Mouse (Mus musculus): Measurements from ENCODE around the gene Gm11084. TPM values are rescaled to one million over a fixed set of nuclear protein-coding genes. Genes with fewer than 3 reads are reported as not detected.
A peak's percentile ranks its signal among the peaks of the same experiment; 100 is the strongest.
"Not testable (repeated sequence)": the region's sequence is repeated elsewhere in the genome, so short reads cannot be mapped to it uniquely, and the experiment has no call there.

The Gm11084 gene
- polyA plus RNA-seq, 1 experiment from 2014 or later, result not detected

DNA sequence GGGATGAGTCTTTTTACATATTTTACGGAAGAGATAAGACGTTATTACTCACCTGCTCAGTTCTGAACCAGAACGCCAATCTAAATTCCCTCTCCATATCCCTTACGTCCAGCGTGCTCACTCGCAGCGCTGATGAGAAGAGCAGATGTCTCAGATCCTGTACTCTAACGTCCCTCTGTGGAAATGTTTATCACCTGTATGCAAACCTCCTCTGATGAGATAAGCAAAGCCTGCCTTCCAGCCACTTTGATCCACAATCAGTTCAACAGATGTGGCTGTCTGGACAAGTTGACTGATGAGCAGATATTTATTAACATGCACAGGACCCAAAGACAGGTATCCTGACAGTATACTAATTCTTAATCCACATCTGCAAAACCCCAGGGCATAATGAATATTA lies 13.7 kb upstream of the Gm11084 start:
- Histone ChIP-seq H3K4me1 (ENCODE audit: control insufficient read depth, insufficient read depth, low read length) (peaks cover 24% of the 10 kb centered on the region), H3K27me3 (replicated peaks; ENCODE audit: control insufficient read depth, insufficient read depth, low read length) (no peaks in the 10 kb centered on the region), H3K9ac (ENCODE audit: low read length) (no peak overlapping the region), H3K9me3 (replicated peaks; ENCODE audit: control insufficient read depth, low read length) (no peaks in the 10 kb centered on the region), H3K4me3 (ENCODE audit: low read depth, low read length) (no peak overlapping the region), H3K4me2 (ENCODE audit: low read length) (no peak overlapping the region), H3K27ac (ENCODE audit: low read depth, low read length) (no peak overlapping the region), H3K36me3 (ENCODE audit: control insufficient read depth, insufficient read depth, low read length) (no peaks in the 10 kb centered on the region)
- WGBS, result 88% methylated on average over 8 of the region's 8 CpGs
- no peak for DNase-seq (ENCODE audit: low spot score)
- no peak for ATAC-seq

GRCm38 (mm10) chr2:72997586-72997985 lies 11.1 kb upstream of the Gm11084 start:
- 91% methylated on average over 4 of the region's 4 CpGs for WGBS

DNA sequence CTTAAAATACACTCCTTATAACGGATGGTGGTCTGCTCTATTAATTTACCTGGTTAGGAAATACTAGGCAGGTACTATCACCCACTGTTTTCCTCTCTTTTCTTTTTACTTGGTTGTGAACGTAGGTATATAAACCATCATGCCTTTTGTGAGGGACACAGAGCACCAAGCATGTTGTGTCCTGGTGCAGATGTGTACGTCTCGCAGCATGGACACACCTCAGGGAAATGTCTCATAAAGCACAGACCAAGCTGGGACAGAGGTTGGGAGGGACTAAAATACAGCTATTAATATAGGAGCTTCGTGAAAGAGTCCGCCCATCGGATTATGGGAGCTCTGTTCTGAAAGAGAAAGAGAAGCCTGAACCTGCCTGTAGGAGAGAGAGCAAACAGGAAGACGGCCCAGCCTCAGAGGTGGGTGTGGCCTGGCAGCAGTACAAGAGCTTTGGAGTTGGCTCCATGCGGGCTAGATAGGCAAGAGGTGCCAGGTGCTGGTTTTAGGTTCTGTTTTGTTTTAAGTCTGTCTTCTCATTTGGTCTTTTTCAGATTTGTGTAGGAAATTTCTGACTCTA lies 10.4 kb upstream of the Gm11084 start:
- no peak overlapping the region for H3K9ac ChIP-seq (ENCODE audit: low read length)
- H3K36me3 ChIP-seq (ENCODE audit: control insufficient read depth, insufficient read depth, low read length), result no peaks in the 10 kb centered on the region
- H3K4me3 ChIP-seq (ENCODE audit: low read depth, low read length), result no peak overlapping the region
- DNase-seq (ENCODE audit: low spot score) (peak; percentile 58), ATAC-seq (no peak)
- H3K27me3 ChIP-seq (replicated peaks; ENCODE audit: control insufficient read depth, insufficient read depth, low read length), result no peaks in the 10 kb centered on the region
- 61% methylated on average over 9 of the region's 9 CpGs for WGBS
- H3K27ac ChIP-seq (ENCODE audit: low read depth, low read length), result 0 out of 2 replicates have a peak overlapping the region, but pooled peaks have one; percentile 77
- no peak overlapping the region for H3K4me2 ChIP-seq (ENCODE audit: low read length)
- peaks cover 17% of the 10 kb centered on the region for H3K4me1 ChIP-seq (ENCODE audit: control insufficient read depth, insufficient read depth, low read length)
- H3K9me3 ChIP-seq (replicated peaks; ENCODE audit: control insufficient read depth, low read length), result no peaks in the 10 kb centered on the region

More at GRCm38 (mm10) chr2:72997586-72997985, 11.1 kb upstream of the Gm11084 start:
- no peak overlapping the region for H3K4me2 ChIP-seq (ENCODE audit: low read length)
- no peak overlapping the region for H3K27ac ChIP-seq (ENCODE audit: low read depth, low read length)
- no peak overlapping the region for H3K9ac ChIP-seq (ENCODE audit: low read length)
- H3K36me3 ChIP-seq (ENCODE audit: control insufficient read depth, insufficient read depth, low read length), result no peaks in the 10 kb centered on the region
- H3K4me3 ChIP-seq (ENCODE audit: low read depth, low read length), result no peak overlapping the region
- ATAC-seq, result no peak
- peaks cover 17% of the 10 kb centered on the region for H3K4me1 ChIP-seq (ENCODE audit: control insufficient read depth, insufficient read depth, low read length)
- DNase-seq (ENCODE audit: low spot score), result no peak
- H3K27me3 ChIP-seq (replicated peaks; ENCODE audit: control insufficient read depth, insufficient read depth, low read length), result no peaks in the 10 kb centered on the region
- no peaks in the 10 kb centered on the region for H3K9me3 ChIP-seq (replicated peaks; ENCODE audit: control insufficient read depth, low read length)

- DNase-seq (ENCODE audit: low spot score) (peak; percentile 94), ATAC-seq (peak; percentile 94)
- Histone ChIP-seq H3K4me1 (ENCODE audit: control insufficient read depth, insufficient read depth, low read length) (peaks cover 17% of the 10 kb centered on the region), H3K27me3 (replicated peaks; ENCODE audit: control insufficient read depth, insufficient read depth, low read length) (no peaks in the 10 kb centered on the region), H3K9me3 (replicated peaks; ENCODE audit: control insufficient read depth, low read length) (no peaks in the 10 kb centered on the region), H3K27ac (ENCODE audit: low read depth, low read length) (peak overlapping the region; percentile 77), H3K9ac (ENCODE audit: low read length) (no peak overlapping the region), H3K4me2 (ENCODE audit: low read length) (0 out of 2 replicates have a peak overlapping the region, but pooled peaks have one; percentile 20), H3K36me3 (ENCODE audit: control insufficient read depth, insufficient read depth, low read length) (no peaks in the 10 kb centered on the region), H3K4me3 (ENCODE audit: low read depth, low read length) (no peak overlapping the region)
- WGBS, result 28% methylated on average over 9 of the region's 9 CpGs
These were observed 9.0 kb upstream of the Gm11084 start for GRCm38 (mm10) chr2:72995346-72996097.

GRCm38 (mm10) chr2:72994165-72994564 lies 7.6 kb upstream of the Gm11084 start:
- ATAC-seq (no peak), DNase-seq (ENCODE audit: low spot score) (no peak)
- Histone ChIP-seq H3K27ac (ENCODE audit: low read depth, low read length) (no peak overlapping the region), H3K4me2 (ENCODE audit: low read length) (no peak overlapping the region), H3K4me3 (ENCODE audit: low read depth, low read length) (no peak overlapping the region), H3K9ac (ENCODE audit: low read length) (no peak overlapping the region), H3K27me3 (replicated peaks; ENCODE audit: control insufficient read depth, insufficient read depth, low read length) (no peaks in the 10 kb centered on the region), H3K4me1 (ENCODE audit: control insufficient read depth, insufficient read depth, low read length) (peaks cover 17% of the 10 kb centered on the region), H3K9me3 (replicated peaks; ENCODE audit: control insufficient read depth, low read length) (0 out of 2 replicates have a peak, but pooled peaks cover 3% of the 10 kb centered on the region), H3K36me3 (ENCODE audit: control insufficient read depth, insufficient read depth, low read length) (no peaks in the 10 kb centered on the region)
- 66% methylated on average over 2 of the region's 2 CpGs for WGBS

DNA sequence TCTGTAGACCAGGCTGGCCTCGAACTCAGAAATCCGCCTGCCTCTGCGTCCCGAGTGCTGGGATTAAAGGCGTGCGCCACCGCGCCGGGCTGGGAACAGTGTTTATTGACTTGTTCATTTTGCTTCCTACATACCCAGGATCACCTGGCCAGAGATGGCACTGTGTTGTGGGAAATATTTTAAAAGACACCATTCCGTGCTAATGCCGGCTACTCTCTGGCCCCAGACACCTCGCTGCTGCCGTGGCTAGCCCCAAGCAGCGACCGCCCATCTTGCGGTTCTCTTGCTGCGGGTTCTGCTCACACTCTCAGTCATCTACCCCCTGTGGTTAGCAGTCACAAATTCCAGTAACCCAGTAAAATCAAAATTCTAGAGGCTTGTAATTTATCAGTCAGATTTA lies 6.0 kb upstream of the Gm11084 start:
- Histone ChIP-seq H3K27ac (ENCODE audit: low read depth, low read length) (no peak overlapping the region), H3K36me3 (ENCODE audit: control insufficient read depth, insufficient read depth, low read length) (no peaks in the 10 kb centered on the region), H3K4me3 (ENCODE audit: low read depth, low read length) (no peak overlapping the region), H3K4me2 (ENCODE audit: low read length) (no peak overlapping the region), H3K4me1 (ENCODE audit: control insufficient read depth, insufficient read depth, low read length) (peaks cover 17% of the 10 kb centered on the region), H3K9me3 (replicated peaks; ENCODE audit: control insufficient read depth, low read length) (0 out of 2 replicates have a peak, but pooled peaks cover 3% of the 10 kb centered on the region), H3K27me3 (replicated peaks; ENCODE audit: control insufficient read depth, insufficient read depth, low read length) (no peaks in the 10 kb centered on the region), H3K9ac (ENCODE audit: low read length) (no peak overlapping the region)
- no peak for ATAC-seq
- DNase-seq (ENCODE audit: low spot score), result no peak
- 97% methylated on average over 17 of the region's 17 CpGs for WGBS

DNA sequence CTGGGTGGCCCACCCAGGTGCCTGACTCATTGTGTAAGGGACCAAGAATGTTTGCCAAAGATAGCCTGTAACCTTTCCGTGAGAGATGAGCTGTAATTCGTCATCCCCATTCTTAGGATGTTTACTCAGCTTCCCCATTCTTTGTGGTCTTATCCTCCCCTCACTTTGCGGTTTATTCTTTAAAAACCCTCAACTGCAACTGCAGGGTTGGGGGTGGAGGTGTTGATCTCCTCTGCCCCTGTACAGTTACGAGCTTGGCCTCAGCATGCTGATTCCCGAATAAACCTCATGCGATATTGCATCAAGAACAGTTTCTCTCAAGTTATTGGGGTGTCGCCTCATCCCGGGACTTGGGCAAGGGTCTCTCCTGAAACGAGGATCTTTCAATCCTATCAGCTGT lies 2.4 kb upstream of the Gm11084 start:
- 93% methylated on average over 9 of the region's 9 CpGs for WGBS
- H3K4me3 ChIP-seq (ENCODE audit: low read depth, low read length); DNase-seq (ENCODE audit: low spot score); H3K9ac ChIP-seq (ENCODE audit: low read length); H3K27me3 ChIP-seq (replicated peaks; ENCODE audit: control insufficient read depth, insufficient read depth, low read length); ATAC-seq; H3K36me3 ChIP-seq (ENCODE audit: control insufficient read depth, insufficient read depth, low read length); H3K27ac ChIP-seq (ENCODE audit: low read depth, low read length); H3K9me3 ChIP-seq (replicated peaks; ENCODE audit: control insufficient read depth, low read length); H3K4me1 ChIP-seq (ENCODE audit: control insufficient read depth, insufficient read depth, low read length); H3K4me2 ChIP-seq (ENCODE audit: low read length): not testable (repeated sequence)

GRCm38 (mm10) chr2:72985516-72985915 lies 1.0 kb downstream of the Gm11084 start:
- Histone ChIP-seq H3K36me3 (ENCODE audit: control insufficient read depth, insufficient read depth, low read length) (no peaks in the 10 kb centered on the region), H3K27me3 (replicated peaks; ENCODE audit: control insufficient read depth, insufficient read depth, low read length) (no peaks in the 10 kb centered on the region), H3K4me2 (ENCODE audit: low read length) (no peak overlapping the region), H3K4me1 (ENCODE audit: control insufficient read depth, insufficient read depth, low read length) (no peaks in the 10 kb centered on the region; the same call in 1 of the 2 replicates), H3K9ac (ENCODE audit: low read length) (no peak overlapping the region), H3K27ac (ENCODE audit: low read depth, low read length) (no peak overlapping the region), H3K9me3 (replicated peaks; ENCODE audit: control insufficient read depth, low read length) (0 out of 2 replicates have a peak, but pooled peaks cover 3% of the 10 kb centered on the region), H3K4me3 (ENCODE audit: low read depth, low read length) (no peak overlapping the region)
- DNase-seq (ENCODE audit: low spot score) (no peak), ATAC-seq (no peak)
- WGBS, result 40% methylated on average over 1 of the region's 1 CpGs

DNA sequence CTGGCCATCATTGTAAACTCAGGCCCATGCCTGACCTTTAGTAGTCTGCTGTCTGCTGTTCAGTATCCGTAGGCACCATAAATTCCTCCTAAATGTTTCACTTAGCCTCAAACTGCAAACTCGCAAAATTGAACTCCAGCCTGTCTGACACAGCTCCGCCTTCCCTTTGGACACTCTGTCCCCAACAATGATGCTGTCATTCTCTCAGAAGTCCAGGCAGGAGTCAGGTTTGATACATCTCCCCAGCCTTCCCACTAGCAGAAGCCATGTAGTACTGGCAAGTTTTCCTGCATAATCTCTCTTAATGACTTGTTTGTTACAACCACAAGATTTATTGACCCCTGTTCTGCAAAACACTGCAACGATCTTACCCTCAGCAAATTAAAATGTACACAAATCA lies 1.7 kb downstream of the Gm11084 start:
- no peak overlapping the region for H3K4me3 ChIP-seq (ENCODE audit: low read depth, low read length)
- ATAC-seq (no peak), DNase-seq (ENCODE audit: low spot score) (no peak)
- no peak overlapping the region for H3K9ac ChIP-seq (ENCODE audit: low read length)
- H3K27me3 ChIP-seq (replicated peaks; ENCODE audit: control insufficient read depth, insufficient read depth, low read length), result no peaks in the 10 kb centered on the region
- H3K36me3 ChIP-seq (ENCODE audit: control insufficient read depth, insufficient read depth, low read length), result no peaks in the 10 kb centered on the region
- H3K27ac ChIP-seq (ENCODE audit: low read depth, low read length), result no peak overlapping the region
- no peak overlapping the region for H3K4me2 ChIP-seq (ENCODE audit: low read length)
- 71% methylated on average over 4 of the region's 4 CpGs for WGBS
- 0 out of 2 replicates have a peak, but pooled peaks cover 3% of the 10 kb centered on the region for H3K9me3 ChIP-seq (replicated peaks; ENCODE audit: control insufficient read depth, low read length)
- H3K4me1 ChIP-seq (ENCODE audit: control insufficient read depth, insufficient read depth, low read length), result no peaks in the 10 kb centered on the region; the same call in 1 of the 2 replicates

Measured in forebrain, embryonic 14.5 days (tissue).